Mouse (Mus musculus): ENCODE measurements at regions not wholly inside any gene's neighbourhood (a gene's known extent, or its start where the extent isn't known, plus 50 kb on each side); places are given as distances from the start of the nearest gene placed in this dataset.

DNA sequence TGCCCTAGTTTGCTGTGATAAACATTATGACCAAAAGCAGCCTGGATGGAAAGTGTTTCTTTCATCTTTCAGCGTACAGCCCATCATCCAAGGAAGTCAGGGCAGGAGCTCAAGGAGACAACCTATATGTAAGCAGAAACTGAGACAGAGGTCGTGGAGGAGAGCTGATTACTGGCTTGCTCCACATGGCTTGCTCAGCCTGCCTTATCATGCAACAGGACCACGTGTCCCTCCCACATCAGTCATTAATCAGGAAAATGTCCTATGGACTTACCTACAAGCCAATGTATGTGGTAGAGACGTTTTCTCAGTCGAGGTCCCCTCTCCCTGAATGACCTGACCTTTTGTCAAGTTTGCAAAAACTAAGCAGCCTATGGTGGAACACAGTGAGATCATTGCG, 123.7 kb upstream of the Rnaseh2b start:
- in situ Hi-C loops (cut with MboI, MseI): no loop called here

DNA sequence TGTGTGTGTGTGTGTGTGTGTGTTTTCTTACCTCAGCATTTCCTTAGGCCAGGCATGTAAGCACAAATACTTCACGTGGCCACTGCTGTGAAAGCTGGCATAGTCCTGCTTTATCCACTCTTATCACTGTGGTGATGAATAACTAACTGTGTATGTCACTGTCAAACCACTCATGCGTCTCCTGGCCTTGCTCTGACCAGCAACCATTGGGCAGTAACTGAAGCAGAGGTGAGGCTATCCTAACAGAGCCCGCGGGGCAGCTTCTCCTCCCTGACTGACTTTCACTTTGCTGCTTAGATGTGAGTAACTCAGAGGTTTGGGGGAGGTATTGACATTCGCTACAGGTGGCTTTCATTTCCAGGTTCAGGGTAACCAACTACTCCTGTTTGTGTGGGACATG, 122.0 kb upstream of the Rnaseh2b start:
- in situ Hi-C loops (cut with MboI, MseI): no loop called here

- in situ Hi-C loops (cut with MboI, MseI): no loop called here
Observed at GRCm38 (mm10) chr14:62171256-62172047, 120.9 kb upstream of the Rnaseh2b start.

DNA sequence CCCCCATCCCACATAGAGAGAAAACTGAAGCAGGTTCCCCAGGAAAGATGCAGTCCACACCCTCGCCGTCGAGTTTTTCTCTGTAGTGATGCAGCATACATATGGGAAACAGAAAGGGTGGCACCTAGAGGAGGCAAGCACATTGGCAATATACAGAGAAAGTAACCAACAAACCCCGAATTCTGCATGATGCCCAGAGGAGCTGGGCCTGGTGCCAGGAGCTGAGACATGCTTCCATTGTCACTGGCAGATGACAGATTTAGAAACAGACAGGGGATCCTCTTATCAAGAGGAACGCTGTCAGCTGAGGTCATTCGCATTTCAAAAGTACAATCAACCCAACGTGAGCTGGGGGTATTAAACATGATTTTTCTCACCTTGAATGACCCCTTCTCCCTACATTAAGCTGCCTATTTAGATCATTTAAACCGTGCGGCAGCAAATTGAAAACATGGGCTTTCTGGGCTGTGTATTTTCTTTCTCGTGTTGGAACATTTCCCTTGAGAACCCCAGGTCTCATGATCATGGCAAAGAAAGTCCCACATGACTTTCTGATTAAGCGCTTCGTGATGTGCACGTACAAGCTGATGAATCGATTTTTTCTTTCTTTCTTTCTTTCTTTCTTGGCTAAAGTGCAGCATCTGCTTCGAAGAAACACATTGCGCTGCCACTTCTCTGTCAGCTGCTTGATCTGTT, 118.4 kb upstream of the Rnaseh2b start:
- in situ Hi-C loops (cut with MboI, MseI): no loop called here

DNA sequence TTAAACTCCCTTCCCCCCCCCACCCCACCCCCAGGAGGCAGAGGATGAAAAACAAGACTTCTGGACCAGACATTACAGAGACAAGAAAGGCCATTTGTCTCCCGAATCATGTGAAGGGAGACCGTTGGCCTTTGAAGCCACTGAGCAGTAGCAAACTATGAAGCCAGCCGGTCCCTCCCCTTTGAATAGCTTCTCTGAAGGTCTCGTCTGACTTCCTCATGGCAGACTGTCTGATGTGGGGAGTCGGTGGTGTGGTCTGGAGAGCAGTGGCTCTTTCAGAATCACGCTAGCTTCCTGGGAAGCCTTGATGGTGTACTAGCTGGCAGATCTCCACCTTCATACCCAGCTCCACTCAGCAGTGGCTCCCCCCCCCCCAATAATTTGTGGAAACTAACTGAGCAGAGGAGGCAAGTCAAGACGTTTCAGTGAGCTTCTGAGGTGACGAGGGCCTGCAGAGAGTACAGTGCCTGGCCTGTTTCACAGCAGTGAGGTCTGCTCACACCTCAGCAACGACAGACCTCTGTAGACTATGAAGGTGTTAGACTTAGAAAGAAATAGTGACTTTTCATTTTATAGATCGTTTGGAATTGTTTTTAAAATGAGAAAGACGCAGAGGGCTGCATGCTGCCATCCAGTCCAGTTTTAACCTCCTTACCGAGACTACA, 116.9 kb upstream of the Rnaseh2b start:
- in situ Hi-C loops (cut with MboI, MseI): no loop called here

- in situ Hi-C loops (cut with MboI, MseI): no loop called here
Observed at GRCm38 (mm10) chr14:62177509-62177908, 114.9 kb upstream of the Rnaseh2b start.

- in situ Hi-C loops (cut with MboI, MseI): no loop called here
Observed at GRCm38 (mm10) chr14:62187360-62187759, 105.0 kb upstream of the Rnaseh2b start.

- in situ Hi-C loops (cut with MboI, MseI): no loop called here
Observed at GRCm38 (mm10) chr14:62188147-62188885, 104.1 kb upstream of the Rnaseh2b start.

DNA sequence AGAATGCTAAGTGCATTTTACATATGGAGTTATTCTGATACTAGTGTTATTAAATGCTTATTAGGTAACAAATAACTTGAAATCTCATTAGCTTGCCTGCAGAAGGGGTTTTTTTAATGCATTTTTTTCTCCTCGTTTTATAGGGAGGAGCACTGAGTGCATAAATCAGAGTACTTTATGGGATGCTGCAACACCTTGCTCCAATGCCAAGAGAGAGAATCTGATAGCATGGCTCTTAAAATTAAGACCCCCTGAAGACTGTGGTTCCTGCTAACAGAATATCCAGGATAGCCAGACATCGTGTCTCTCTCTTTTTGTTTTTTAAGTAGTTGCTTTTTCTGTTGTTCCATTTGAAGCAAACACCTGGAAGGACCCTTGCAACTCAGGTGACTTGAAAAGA, 100.8 kb upstream of the Rnaseh2b start:
- in situ Hi-C loops (cut with MboI, MseI): no loop called here

DNA sequence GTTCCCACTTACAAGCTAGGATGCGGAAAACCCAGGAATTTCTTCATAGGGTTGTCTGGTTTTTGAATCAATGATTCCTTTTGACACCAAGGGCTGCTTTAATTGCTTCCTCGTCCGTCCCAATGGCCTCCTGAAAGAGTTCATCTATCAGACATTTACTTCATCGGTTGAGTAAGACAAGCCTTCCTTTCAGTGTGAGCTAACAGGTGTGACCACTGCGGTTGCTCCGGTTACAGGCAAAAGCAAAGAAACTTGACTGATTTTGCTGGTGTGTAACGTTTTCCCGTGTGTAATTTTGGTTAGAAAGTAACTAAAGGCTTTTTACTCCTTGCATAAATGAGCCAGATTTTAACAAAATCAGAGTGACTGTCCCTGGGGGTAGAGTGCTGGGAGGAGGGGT, 99.6 kb upstream of the Rnaseh2b start:
- in situ Hi-C loops (cut with MboI, MseI): no loop called here

DNA sequence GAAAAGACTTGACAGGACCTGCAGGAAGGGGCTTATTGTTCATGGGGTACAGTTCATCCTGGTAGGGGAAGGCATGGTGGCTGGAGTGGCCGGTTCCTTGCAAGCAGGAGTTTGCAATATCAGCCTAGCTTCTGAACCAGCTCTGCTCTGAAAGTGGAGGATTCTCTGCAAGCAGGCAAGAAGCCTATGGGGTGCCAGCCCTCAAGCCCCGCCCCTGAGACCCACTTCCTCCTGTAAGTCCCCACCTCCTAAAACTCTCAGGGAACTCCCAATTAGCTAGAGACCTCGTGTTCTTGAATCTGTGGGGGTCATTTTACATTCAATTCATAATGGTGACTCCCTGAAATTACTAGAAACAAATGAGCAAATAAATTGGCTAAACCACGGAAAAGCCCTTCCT, 99.0 kb upstream of the Rnaseh2b start:
- in situ Hi-C loops (cut with MboI, MseI): no loop called here

DNA sequence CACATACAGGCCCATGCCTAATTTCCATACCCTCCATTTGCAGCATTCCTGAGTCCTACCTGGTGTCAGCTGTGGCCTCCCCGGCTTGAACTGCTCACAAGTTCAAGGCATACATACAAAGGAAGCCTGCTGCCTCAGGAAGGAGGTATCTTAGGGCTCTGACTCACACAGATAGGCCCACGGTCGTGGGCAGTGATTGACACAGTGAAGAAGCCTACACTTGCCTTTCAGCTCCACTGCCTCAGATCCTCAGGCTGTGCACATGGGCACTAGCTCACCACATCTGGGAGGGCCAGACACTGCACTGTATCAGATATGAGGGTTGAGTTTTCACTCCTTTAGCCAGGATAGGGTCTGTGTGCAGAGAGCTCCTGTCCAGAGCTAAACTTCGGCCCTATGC, 95.6 kb upstream of the Rnaseh2b start:
- in situ Hi-C loops (cut with MboI, MseI): no loop called here

DNA sequence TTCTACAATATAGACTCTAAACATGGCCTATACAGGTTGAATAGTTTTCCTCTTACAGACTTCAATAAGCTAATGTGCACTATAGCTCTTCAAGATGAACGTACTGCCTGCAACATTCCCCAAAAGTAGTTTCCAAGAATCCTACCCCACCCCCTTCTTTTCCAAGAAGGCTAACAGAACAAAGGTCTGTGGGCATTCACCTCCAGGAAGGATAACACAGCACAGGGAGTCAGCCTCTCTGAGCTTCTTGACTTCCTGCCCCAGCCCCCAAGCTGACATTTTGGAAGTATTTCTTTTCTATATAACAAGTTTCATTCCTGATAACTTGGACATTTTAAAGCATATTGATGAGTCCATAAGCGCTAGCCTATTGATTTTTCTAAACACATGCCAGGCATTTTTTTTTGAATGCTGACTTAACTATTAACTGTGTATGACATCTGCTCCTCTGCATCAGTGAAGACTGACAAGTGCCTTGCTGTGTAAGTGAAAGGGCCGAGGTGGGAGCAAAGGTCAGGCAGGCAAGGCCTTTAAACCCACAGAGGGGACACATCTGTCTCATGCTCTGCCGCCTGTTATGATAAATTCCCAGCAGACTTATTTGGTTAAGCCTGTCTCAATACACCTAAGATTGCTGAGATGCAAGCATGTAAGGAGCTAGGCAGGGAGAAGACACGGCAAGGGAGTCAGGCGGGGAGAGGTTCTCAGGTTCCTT, 93.8 kb upstream of the Rnaseh2b start:
- in situ Hi-C loops (cut with MboI, MseI): no loop called here

- in situ Hi-C loops (cut with MboI, MseI): no loop called here
Observed at GRCm38 (mm10) chr14:62215071-62215470, 77.3 kb upstream of the Rnaseh2b start.

DNA sequence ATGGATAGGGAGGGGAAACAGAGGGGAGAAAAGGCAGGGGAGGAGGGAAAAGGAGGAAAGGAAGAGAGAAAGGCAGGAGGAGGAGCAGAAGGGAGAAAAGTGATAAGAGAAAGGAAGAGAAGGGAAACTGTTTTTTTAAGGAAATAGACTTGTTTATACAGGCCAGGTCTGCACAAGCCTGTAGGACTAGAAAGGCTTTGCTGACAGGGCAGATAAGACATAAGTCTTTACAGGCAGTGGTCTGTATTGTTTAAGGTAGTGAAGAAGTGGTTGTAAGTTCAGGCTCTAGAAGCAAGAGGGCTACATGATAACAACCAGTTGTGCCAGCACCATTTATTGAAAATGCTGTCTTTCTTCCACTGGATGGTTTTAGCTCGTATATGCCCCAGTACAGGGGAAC, 75.4 kb upstream of the Rnaseh2b start:
- in situ Hi-C loops (cut with MboI, MseI): no loop called here

DNA sequence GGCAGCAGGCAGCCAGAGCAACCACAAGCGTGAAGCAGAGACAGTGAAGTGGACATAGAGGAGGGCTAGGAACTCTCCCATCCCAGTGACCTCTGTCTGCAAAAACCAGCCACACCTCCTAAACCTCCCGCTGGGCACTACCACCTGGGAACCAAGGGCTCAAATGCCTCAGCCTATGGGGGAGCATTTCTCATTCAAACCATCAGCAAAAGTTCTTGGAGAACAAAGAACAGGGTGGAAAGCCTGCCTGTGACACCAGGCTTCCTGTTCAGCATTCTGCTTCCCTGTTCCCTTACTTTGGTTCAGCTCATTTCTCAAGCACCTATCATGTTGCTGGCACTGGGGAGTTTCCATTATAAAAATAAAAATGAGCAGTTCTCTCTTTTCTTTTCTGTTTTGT, 74.4 kb upstream of the Rnaseh2b start:
- in situ Hi-C loops (cut with MboI, MseI): no loop called here

DNA sequence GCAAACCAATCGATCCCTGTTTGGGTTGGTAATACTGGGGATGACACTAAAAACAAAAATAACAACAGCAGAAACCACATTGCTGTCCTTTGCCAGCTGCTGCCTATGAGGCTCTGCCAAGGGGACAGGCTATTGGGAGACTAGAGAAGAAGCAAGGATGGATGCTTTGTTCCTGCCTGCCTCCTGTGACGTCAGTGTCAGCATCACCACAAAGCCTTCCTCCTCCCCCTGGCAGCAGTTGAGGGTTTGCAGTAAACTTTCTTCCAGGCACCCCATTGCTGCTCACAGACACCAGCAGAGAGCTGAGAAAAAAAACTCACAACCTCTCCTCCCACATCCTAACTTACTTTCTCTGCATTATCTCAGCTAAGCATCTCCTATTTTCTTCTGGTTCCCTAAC, 73.7 kb upstream of the Rnaseh2b start:
- in situ Hi-C loops (cut with MboI, MseI): no loop called here

DNA sequence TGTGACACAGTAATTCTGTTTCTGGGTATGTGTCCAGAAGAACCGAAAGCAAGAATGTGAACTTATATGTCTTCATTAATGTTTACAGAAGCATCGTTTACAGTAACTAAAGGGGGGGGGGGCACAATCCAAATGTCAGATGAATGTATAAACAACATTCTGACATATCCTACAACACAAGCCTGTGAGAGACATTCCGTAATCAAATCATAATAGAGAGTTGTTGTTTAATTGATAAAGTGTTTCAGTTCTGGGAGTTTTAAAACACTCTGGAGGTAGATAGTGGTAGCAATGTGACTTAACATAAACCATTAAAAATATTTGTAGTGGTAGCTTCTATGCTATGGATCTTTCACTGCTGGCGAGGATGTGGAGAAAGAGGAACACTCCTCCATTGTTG, 71.6 kb upstream of the Rnaseh2b start:
- in situ Hi-C loops (cut with MboI, MseI): no loop called here

Data from T-helper 1 cell (primary cell).